Mouse (Mus musculus) kidney, adult 9 months (tissue): ENCODE measurements at regions not wholly inside any gene's neighbourhood (a gene's known extent, or its start where the extent isn't known, plus 50 kb on each side); places are given as distances from the start of the nearest gene placed in this dataset.

Experiments used
- DNase-seq: peaks from one replicate; pipeline ENCODE4 v3.0.0; 2022

DNA sequence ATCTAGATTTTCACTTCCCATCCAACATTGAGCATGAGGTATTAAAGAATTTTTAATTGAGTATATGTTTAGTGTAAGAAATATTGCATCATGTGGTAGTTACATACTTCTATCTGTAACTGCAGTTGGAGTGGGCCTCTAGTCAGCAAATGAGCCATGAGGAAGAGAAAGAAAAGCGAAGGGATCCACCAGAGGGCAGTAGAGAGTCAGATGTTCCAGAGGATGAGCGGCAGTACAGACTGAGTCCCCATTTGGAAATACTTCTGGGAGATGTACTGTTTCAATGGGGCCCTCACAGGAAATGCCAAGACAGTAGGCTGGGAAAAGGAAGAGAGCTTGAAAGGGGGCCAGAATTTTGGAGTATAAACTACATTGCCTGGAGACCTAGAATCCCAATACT is 221.2 kb downstream of the Myh15 start:
- DNase-seq: peak; percentile 69

DNA sequence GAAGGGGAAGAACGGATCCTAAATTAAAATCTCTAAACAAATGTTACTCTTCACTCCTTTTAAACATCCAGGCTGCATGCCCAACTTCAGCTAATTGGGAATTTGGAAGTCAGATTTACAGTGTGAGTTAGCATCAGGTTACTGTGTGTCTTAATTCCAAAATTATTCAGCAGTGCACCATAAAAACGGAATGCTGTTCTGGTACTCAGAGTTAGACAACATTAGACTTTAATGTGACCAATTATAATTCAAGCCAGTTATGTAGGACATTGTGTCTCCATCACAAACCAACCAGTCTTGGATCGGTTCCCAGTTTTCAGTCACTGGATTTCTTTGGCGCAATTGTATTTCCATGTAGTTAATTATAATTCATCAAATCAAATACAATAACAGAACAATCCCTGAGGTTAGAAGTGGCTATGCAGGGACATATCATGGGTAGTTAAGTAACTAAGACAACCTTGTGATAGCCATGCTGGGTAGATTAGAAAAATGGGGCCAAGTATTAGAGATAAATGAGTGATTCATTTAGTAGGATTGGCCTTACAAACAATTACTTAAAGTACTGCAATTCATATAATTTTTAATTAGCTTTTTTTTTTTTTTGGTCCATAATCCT is 230.9 kb downstream of the Myh15 start:
- peak; percentile 4 for DNase-seq

DNA sequence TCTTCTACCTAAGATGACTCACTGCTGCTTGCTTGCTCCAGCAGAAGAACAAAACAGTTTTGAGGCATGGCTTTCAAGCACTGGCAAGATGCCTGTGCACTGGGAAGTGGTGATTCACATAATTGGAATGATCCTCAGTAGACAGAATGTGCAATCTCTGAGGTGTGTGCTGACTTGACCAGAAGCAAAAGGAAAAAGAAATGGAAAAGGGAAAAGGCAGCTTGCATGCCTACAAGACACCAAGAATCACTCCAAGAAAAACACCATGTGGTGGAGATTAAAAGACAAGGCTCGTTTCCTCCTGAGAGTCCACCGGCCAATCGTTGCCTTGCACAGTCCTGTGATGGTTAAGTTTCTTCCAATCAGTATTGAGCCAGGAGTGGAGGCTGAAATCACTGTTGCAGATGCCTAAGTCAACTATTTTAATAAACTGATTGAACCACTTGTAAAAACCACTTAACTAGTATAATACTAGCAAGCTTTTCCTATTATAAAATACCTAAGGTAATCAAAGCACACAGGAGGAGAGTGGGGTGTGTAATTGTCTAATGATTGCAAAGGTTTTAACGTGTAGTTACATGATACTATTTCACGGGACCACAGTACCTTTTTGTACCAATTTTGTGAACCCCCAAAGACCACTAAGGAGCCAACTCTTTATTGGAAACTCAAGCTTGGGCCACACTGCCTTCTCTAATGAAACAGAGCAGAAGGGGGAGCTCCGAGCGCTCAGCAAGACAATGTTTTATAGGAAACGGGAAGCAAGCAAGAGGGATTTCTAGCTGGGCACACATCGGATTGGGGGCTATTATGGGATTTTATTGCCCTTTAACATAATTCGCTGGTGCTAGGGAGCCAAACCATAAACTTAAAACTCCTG is 232.2 kb downstream of the Myh15 start:
- peak; percentile 3 for DNase-seq

DNA sequence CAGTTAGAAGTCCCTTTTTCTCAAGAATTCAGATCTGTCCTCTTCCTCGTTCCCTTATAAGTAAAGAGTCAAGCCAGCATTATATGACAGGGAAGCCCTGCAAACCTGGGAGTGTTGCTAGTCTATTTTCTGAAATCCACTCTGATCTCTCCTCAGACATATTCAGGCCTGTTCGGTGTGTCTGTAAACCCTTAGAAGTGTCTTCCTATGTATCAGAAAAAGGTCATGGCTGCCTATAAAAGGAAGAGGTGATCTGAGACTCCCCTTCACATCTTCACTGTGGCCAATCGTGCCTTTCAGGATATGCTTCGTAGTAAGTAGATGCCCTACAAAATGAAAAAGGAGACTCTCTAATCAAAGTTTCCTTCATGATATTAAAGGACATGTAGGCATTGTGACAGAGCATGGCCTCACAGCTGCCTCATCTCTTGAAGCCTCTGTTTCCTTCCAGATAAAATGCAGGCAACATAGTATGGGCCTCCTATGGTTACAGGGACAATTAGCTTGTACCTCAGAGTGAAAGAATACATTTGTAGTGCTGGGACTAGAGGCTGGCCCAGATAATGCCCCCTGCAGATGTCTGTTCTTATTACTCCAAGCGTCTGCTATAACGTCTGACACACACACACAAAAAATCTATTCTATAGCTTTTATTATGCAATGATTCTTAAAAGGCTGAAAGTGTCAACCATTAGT is 246.5 kb downstream of the Myh15 start:
- no peak for DNase-seq

DNA sequence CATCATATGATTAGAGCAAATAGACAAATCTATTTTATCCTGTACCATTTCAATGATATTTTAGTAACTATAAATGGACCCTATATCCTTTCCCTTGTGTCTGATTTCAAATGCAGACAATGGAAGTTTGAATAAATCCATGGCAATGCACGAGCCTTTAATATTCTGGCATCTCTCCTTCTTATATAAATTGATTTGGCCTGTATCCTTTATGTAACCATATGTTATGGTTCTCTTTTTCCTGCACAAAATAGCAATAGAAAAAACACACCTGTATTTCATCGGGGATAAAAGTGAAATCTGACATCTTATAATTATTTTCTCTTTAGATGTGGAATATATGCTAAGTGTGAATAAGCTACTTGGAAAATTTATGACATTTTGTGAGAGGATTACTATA is 247.1 kb downstream of the Myh15 start:
- DNase-seq: no peak

DNA sequence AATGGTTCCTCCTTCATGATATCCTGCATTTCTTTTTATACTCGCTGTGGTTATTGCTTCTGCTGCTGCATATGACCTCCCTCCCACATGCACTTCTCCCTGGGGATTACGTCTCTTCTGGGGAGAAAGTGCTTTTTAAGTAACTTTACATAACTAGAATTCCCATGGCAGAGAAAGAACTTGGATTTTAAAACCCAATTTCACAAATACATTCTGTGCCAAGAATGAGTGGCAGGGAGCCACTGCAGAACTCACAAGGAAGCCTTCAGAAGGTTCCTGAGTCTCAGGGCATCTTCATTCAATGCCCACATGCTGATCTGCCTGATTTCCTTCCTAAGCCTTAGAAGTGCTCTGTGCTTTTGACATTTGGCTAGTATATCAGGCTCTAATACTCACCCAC is 259.8 kb downstream of the Myh15 start:
- DNase-seq: no peak

- DNase-seq: peak; percentile 2
These were observed 261.9 kb downstream of the Myh15 start for GRCm38 (mm10) chr16:49319047-49319678.

GRCm38 (mm10) chr16:49319774-49320173 is 262.5 kb downstream of the Myh15 start:
- no peak for DNase-seq

DNA sequence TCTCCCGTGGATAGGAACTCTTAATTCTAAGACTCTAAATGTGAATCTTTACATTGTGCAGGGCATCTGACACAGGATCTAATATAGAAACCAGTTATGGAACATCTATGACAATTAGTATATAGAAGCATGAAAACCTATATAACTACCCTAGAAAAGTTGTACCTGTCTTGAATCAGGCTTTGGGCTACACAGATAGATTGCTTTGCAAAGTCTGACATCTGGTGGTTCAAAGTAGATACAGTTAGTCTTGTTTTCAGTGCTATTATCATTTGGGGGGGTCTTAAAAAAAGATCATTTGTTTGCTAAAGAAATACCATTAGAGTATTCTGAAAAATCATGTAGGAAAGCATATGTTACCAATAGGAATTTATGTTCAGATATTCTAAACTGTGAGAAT is 264.7 kb downstream of the Myh15 start:
- DNase-seq: no peak

DNA sequence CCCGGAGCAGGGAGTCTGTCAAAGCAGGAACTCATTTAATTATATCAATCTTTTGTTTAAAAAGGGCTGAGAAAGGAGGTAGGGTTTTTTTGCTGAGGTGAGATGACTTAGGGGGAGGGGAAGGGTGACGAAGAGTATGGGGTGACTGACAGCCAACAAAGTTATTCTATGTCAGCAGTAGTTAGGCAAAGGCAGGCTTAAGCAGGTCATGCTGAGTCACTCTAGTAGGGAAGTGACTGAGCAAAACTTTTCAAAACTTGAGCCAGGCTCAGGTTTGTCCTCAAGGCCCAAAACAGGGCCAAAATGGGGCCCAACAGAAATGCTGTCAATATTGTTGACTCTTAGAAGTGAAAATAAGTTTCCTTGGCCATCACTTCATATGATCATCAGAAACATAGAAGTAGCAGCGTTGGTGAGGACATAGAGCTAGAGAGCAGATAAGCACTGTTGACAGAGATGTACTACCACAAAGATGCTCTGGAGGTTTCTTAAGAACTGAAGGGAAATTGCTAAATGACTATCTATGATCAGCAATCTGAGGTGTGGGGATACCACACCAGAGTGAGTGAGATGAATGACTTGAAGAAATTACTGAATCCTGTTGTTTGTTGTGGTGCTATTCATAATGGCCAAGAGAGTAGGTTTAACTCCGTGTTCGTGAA is 273.6 kb downstream of the Myh15 start:
- DNase-seq: no peak

DNA sequence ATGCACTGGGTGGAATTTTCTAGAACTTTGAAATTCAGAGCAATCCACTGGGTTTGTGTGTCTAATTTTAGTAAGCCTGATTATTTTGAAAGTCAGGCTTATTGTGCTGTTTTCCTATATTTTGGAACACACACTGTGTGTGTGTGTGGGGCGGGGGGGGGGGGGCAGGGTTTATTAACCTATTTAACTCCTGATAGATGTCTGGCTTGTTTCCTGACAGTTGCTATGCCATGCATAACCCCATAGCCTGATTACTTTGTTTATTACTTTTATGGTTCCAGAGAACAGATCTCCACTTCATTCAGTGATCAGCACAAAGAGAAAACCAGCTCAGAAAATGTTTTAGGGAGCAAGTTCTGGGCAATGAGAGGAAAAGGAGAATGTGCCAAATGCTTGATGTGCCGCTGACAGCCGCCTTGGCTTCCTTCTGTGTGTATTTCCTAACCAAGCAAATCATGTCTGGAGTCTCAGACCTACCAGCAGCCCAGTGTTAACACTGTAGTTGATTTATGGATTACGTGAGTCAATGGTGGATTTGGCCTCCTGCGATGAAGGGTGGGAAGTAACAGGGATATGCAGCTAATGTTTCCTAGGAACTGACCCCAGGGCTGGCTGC is 274.9 kb downstream of the Myh15 start:
- DNase-seq: peak; percentile 6

- DNase-seq: no peak
These were observed 278.6 kb downstream of the Myh15 start for GRCm38 (mm10) chr16:49335916-49336315.

DNA sequence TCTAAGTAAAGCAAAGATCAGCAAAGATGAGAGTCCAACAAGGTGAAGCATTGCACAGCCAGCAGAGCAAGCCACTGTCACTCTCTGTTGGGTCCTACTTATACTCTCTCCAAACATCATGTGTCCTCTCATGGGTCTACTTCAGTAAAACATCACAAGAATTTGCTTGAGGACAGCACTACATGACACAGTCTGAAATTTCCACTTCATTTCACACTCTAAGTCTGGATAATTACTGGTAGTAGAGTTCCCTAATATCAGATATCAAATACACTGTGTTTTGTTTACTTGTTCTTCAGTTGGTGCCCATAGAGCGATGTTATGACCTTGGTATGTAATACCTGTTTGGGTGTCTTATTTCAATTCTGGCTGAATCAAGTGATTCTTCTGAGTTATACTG is 280.7 kb downstream of the Myh15 start:
- DNase-seq: no peak

- no peak for DNase-seq
These were observed 301.1 kb downstream of the Myh15 start for GRCm38 (mm10) chr16:49358404-49358803.

- no peak for DNase-seq
These were observed 304.4 kb downstream of the Myh15 start for GRCm38 (mm10) chr16:49361731-49362130.

DNA sequence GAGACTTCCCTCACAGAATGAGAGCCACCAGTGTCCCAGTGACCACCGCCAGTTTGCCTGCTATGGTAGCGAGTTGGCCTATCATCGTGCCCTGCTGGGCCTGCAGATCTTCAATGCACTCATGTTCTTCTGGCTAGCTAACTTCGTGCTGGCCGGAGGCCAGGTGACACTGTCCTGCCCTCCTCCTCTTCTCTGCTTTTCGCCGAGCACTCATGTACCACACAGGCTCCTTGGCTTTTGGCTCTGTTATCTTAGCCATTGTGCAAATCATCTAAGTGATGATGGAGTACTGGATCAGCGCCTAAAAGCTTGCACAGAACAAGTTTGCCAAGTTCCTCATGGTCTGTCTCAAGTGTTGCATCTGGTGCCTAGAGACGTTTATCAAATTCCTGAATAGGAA is 312.2 kb downstream of the Myh15 start:
- no peak for DNase-seq

DNA sequence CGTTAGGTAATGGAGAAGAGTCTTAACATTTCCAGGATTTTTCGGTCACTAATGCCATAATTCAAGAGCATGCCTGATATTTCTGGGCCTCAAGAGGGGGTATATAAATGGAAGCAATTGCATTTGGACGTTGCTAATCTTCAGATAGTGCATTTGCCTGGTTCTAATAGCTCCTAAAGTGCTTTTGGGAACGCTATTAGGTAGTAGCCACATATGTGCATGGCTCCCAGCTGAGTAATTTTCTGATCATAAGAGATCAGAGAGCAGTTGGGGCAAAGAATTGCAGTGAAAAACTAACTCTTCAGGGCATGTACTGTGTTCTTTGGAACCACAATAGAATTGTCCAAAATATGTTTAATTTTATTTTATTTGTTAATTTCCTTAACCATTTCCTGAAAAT is 317.8 kb downstream of the Myh15 start:
- no peak for DNase-seq

DNA sequence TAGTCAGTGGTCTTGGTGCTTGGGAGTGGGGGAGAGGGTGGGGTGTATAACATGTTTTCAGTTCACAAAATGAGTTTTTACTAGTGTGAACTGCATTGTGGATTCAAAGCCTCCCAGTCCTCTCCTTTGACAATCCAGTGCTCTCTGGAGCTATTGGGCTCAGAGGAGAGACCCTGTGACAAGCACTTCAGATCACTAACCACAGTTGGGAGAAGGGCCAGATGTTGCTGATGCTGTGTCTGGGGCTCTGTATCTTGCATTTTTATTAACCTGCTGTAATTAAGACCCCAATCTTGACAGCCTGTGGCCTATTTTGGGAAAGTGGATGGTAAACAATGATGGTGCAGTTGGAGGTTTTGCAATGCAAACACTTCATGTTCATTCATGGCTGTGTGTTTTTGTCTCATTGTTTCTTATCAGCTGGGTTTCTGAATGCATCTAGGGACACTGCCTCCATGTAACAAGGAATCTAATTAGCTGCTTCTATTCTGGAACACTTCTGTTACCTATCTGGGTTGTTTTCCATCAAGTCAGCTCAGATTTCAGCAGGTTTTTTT is 320.0 kb upstream of the Ift57 start:
- DNase-seq: no peak

GRCm38 (mm10) chr16:49388135-49388534 is 310.9 kb upstream of the Ift57 start:
- no peak for DNase-seq

DNA sequence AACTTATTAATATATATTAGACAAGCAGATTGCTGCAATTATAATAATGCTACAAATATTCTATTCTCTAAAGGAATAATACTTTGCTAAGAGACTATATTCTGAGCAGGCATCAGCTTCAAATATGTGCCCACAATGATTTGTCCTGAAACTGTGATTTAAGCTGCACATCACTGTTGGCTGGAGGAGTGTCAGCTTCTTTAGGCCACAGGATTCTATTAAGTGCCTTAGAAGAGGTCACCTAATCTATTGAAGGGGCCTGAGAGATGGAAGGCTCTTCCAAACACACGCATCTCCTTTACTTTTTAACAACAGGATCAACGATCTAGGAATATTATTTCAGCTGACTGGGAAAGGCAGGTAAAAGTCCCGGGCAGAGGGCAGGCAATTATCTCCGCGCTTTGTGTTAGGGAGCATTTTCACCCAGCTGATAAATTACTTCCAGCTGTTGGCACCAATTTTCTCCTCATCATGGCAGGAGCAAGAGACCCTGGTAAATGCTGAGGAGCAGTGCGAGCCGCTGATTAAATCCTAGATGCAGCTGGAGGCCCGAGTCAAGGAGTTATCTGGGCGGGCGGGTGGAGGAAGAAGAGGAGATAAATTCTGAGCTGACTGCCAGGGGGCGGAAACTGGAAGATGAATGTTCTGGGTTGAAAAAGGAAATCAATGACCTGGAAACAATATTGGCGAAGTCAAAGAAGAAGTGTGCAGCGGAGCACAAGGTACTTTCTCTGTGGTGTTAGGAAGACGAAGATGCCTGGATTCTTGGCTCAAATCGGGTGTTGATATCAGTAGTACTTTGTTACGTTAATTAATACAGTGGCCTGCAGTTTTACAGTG is 290.9 kb upstream of the Ift57 start:
- DNase-seq: peak; percentile 2

- DNase-seq: no peak
These were observed 289.8 kb upstream of the Ift57 start for GRCm38 (mm10) chr16:49409235-49409634.
